Mouse (Mus musculus) layer of hippocampus, adult 2 months (tissue): ENCODE data around the gene Atp10a. TPM values are rescaled to one million over a fixed set of nuclear protein-coding genes. Genes with fewer than 3 reads are reported as not detected.

Experiments used
- DNase-seq, 2 experiments: peaks; one replicate each; pipeline ENCODE4 v3.0.0; 2022; ENCODE audit warnings: low spot score in 2 of 2
- H3K27ac ChIP-seq: fragments of 200-600 bp; 2 replicates; pipeline ENCODE4 v1.8.1; 2022
- H3K4me3 ChIP-seq: fragments of 200-600 bp; 2 replicates; pipeline ENCODE4 v1.8.1; 2022; ENCODE audit warnings: mild to moderate bottlenecking
- CTCF ChIP-seq: fragments of 200-600 bp; conservative IDR thresholded peaks from 2 replicates; pipeline ENCODE4 v1.8.1; 2022; ENCODE audit warnings: antibody characterized with exemption, mild to moderate bottlenecking, moderate library complexity
- total RNA-seq, 2 experiments: library from RNA; stranded (reverse); gene quantifications; 2 replicates each; pipeline ENCODE4 v1.2.3; 2021

Atp10a gene
- total RNA-seq, 2 experiments from 2014 or later = 7.5 to 8.4 TPM

GRCm38 (mm10) chr7:58730201-58730600 lies 74.2 kb downstream of the Atp10a start:
- Histone ChIP-seq H3K27ac (peak overlapping the region; percentile 78), H3K4me3 (no peak overlapping the region)
- DNase-seq = peak; percentile 67 to 86
- 0 out of 2 replicates have a peak, but pooled peaks have one; percentile 20 for TF ChIP-seq CTCF

- DNase-seq = no peak
- no peak for TF ChIP-seq CTCF
- Histone ChIP-seq H3K4me3 (no peak overlapping the region), H3K27ac (peak overlapping the region; percentile 78)
These were observed 74.9 kb downstream of the Atp10a start for GRCm38 (mm10) chr7:58730831-58731230.

GRCm38 (mm10) chr7:58732406-58732805 lies 76.4 kb downstream of the Atp10a start:
- no peak overlapping the region for H3K4me3 ChIP-seq
- no peak for TF ChIP-seq CTCF
- DNase-seq = peak in 1 of 2 experiments; percentile 19
- H3K27ac ChIP-seq = no peak overlapping the region

DNA sequence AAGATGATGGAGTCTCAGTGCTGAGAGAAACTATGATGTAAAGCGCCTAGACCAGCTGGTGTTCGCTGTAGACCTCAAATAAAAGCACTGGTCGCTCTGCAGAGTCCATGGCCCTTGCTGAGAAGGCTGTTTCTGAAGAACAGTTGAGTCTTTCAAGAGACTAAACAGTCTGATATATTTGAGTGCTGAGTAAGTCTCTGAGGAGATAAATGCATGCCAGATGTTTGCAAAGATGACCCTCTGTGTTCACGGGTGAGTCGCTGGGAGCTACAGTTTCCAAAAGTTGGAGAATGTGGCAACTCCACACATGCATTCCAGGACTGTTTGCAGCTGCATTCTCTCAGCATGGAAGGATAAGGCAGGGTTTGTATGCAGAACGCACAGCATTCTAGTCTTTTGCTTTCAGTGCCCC lies 77.5 kb downstream of the Atp10a start:
- no peak overlapping the region for H3K4me3 ChIP-seq
- no peak for TF ChIP-seq CTCF
- H3K27ac ChIP-seq = no peak overlapping the region
- DNase-seq = no peak

DNA sequence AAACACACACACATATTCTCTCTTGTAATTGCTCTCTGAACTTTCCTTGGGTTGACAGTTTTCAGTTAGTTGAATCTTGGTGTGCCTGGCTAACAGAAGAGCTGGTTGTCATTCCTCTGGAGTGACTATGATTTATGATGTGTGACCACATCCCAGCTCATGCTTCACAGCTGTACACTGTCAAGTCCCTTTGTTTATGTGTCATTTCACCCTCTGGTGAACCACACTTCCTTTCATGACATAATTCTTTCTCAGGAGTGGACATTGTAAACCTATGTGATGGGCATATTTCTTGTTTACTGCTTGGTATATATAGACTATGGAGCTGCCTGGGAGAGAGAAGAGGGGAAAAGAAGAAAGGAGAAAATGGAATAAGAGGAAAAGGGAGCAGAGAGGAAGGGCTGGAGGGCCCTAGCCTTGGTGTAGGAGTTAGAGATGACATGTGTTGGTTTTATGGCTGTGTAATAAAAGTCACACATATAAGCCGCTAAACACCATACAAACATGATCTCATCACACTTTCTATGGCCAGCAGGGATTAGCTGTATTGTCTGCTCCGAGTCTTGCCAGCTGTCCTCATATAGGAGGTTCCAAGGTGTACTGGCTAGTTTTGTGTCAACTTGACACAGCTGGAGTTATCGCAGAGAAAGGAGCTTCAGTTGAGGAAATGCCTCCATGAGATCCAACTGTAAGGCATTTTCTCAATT lies 81.0 kb downstream of the Atp10a start:
- no peak for DNase-seq
- Histone ChIP-seq H3K27ac (no peak overlapping the region), H3K4me3 (no peak overlapping the region)
- TF ChIP-seq CTCF = no peak

- no peak for DNase-seq
- no peak for TF ChIP-seq CTCF
These were observed 84.2 kb downstream of the Atp10a start for GRCm38 (mm10) chr7:58740196-58740595.

DNA sequence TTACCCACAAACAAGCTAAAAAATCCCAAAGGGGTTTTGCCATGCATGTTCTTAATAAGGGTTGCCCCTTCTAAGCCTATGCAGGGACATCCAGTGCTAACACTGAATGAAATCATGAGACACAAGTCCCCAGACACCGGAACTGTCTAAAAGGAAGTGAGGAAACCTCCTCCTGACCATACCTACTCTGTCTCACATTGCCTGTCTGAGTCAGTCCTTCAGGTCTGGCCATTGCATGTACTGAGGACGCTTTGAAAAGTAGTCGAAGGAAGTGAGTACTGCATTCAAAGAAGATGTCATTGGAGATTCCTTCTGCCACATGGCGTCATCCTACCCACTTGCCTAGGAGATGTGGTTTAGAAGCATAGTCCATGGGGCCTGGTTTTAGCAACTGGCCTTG lies 84.9 kb downstream of the Atp10a start:
- H3K4me3 ChIP-seq = no peak overlapping the region
- no peak for DNase-seq
- TF ChIP-seq CTCF = no peak
- H3K27ac ChIP-seq = no peak overlapping the region

More at GRCm38 (mm10) chr7:58740196-58740595, 84.2 kb downstream of the Atp10a start:
- Histone ChIP-seq H3K27ac (no peak overlapping the region), H3K4me3 (no peak overlapping the region)

DNA sequence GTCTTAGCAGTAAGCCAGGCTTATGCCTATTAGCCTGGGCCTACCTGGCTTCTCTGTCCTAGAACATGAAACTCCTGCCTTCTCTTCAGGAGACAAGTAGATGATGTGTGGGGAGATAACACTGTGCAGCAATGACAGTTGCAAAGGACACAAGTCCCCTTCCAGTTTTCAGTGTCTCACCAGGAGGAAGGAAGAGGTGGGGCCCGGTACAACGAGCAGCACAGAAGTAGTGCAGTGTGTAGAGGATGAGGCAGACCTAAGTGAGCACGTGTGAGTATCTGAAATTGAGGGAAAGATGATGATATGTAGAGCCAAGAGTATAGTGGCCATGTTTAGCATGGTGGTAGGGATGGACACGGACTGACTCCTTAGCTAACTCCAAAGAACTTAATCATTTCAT lies 86.0 kb downstream of the Atp10a start:
- TF ChIP-seq CTCF = no peak
- Histone ChIP-seq H3K4me3 (no peak overlapping the region), H3K27ac (no peak overlapping the region)
- no peak for DNase-seq

DNA sequence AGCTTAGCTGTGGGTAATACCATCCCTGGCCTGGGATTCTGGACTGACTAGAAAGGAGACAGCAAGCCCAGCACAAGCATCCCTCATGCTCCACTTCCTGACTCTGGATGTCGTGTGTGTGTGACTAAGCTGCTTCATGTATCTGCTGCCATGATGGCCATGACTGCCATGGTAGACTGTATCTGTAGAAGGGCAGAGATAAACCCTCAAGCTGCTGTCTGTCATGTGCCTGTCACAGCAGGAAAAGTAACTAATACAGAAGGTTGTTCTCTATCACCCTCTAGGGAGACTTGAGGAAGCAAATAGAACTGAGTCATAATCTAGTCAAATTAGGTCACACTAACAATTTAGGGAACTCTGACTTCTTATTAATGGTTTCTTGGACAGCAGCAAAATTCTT lies 86.7 kb downstream of the Atp10a start:
- H3K4me3 ChIP-seq = no peak overlapping the region
- H3K27ac ChIP-seq = no peak overlapping the region
- TF ChIP-seq CTCF = no peak; the same call in 1 of the 2 replicates
- no peak for DNase-seq

DNA sequence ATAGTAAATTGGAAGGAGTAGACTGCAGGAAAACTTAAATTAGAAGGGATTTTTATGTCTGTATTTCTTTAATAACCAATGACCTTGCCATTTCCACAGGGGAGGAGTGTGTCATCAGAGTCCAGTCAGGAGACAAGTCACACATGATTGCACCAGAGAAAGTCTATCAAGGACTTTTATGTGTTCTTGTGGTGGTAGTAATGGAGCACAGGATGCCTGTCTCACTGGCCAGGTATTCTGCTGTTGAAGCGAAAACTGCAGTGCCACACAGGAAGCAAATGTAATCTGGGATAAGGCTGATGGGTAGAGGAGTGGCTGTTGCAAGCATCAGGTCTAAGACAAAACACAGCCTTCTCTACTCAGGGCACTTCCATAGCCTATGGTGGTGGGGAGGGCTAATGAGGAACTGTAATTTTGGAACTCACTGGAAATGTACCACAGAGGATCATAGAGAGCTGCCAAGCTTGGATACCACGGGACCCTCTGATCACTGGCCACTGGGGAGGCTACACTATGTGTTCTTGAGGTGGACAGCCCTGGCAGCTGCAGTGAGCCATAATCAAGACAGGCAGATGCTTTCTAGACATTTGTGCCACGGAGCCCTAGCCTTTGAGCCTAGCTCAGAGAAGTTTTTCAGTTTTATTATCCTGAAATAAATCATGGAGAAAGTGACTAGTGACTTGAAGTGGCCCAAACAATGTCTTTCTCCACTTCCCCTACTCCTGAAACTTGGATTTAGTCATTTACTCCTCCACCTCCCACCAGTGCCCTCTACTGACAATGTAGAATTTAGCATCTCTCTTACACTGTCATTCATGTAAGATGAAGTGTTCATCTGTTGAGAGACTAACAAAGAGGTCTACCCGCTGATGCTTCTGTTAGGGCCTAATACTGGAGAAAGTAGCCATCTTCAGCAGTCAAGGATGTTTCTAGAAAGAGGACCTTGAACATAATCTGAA lies 87.7 kb downstream of the Atp10a start:
- H3K4me3 ChIP-seq = no peak overlapping the region
- peak; percentile 40 to 51 for DNase-seq
- TF ChIP-seq CTCF = peak; percentile 86
- no peak overlapping the region for H3K27ac ChIP-seq

DNA sequence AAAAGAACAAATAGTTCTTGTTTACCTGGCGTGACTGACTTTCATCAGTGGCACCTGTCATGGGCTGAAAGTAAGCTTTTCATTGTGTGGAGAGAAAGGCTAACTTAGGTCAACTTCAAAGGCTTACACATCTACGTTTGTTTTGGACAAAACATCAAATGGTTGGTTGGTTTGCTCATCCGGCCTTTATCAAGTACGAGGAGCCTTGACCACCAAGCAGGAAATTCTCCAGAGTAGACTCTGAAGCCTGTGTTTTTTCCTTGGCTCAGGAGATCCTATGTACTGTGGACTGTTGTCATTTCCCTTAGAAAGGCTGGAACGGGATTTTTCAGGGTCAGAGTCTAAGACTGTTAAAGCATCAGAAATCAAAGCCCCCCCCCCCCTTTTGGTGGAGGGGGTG lies 90.9 kb downstream of the Atp10a start:
- DNase-seq = no peak
- H3K27ac ChIP-seq = peak overlapping the region; percentile 61
- no peak for TF ChIP-seq CTCF
- H3K4me3 ChIP-seq = no peak overlapping the region

GRCm38 (mm10) chr7:58749904-58750612 lies 94.1 kb downstream of the Atp10a start:
- DNase-seq = no peak
- no peak for TF ChIP-seq CTCF
- Histone ChIP-seq H3K4me3 (no peak overlapping the region), H3K27ac (0 out of 2 replicates have a peak overlapping the region, but pooled peaks have one; percentile 18)

DNA sequence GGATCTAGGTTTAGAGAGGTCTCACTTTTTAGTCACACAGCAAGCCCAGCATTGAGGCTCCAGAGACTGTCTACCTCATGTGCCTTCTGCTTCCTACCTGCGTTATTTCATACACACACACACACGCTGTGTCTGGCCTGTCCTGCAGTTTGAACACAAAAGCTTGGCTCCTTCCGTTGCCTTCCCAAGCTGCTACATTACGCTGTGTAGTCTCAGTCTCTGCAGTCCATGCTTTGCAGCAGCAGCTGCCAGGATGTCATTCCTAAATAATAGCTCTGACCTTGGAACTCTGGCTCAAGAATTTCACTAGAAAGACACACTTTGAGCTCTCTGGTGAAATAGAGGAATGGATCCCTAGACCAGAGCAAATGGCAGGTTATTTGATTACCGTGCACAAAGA lies 96.1 kb downstream of the Atp10a start:
- Histone ChIP-seq H3K4me3 (no peak overlapping the region), H3K27ac (peak overlapping the region; percentile 23; the same call in 1 of the 2 replicates)
- TF ChIP-seq CTCF = no peak
- no peak for DNase-seq
